Comparison of ENCODE assay signal across 20 mouse cellular contexts in the genomic region with DNA sequence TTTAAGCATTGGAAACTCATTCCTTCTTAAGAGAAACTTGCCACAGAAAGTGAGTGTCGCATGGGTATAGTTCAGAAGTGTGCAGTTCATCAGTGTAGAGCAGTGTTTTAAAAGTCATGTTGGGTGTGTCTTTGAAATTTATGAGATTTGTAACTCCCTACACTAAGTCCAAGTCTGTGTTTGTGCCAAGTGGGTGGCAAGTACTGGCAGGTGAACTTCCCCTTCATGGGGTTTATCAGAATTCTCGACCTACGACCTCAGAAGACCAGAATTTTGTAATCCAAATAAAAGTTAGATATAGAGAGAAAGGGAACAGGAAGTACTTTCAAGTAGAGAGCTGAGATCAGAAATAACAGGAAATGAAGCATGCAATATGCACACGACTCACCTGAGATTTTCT.
A peak's percentile ranks its signal among the peaks of the same experiment; 100 is the strongest.
DNase-seq lines count a peak whose midpoint lies in the region; ATAC-seq and TF ChIP-seq lines count a peak whose summit lies in the region.
"Had no signal": no experiment of that assay in that cellular context is flagged by ENCODE, and none has a peak within 500 bp of the region (broad histone marks: within the 10 kb centered on the region; RNA-seq: fewer than 3 reads in every experiment).

No protein-coding gene starts in this region.

- H3K4me1 ChIP-seq in lung, postnatal 0 days (ENCODE audit: insufficient read depth, low read depth, low read length) = no peaks in the 10 kb centered on the region; the same call in 1 of the 2 replicates
- H3K4me1 ChIP-seq: embryonic facial prominence, embryonic 10.5 days; heart, embryonic 13.5 days had no signal

- H3K36me3 ChIP-seq in lung, postnatal 0 days (ENCODE audit: insufficient read depth, low read length) = no peaks in the 10 kb centered on the region
- H3K36me3 ChIP-seq: embryonic facial prominence, embryonic 10.5 days; G1E; heart, embryonic 13.5 days; hindbrain, embryonic 12.5 days had no signal

- no peak for TF ChIP-seq EP300 in lung, postnatal 0 days (IDR thresholded peaks at IDR 0.05)

- 57% methylated on average over 4 of the region's 4 CpGs for WGBS in lung, postnatal 0 days
- 27% methylated on average over 4 of the region's 4 CpGs for WGBS in large intestine, adult 2 months

- H3K4me2 ChIP-seq in lung, postnatal 0 days (replicated peaks; ENCODE audit: low read depth, low read length) = no peak overlapping the region
- H3K4me2 ChIP-seq: forebrain, embryonic 13.5 days; heart, embryonic 13.5 days; hindbrain, embryonic 12.5 days had no signal

- no peak overlapping the region for H3K9ac ChIP-seq in lung, postnatal 0 days (replicated peaks; ENCODE audit: low read depth)
- H3K9ac ChIP-seq: forebrain, embryonic 13.5 days; forebrain, postnatal 0 days; heart, embryonic 13.5 days; hindbrain, embryonic 12.5 days had no signal

- no peak for ATAC-seq in lung, postnatal 0 days
- ATAC-seq: forebrain, embryonic 13.5 days; forebrain, postnatal 0 days; hindbrain, embryonic 16.5 days had no signal

- DNase-seq in lung, adult 18-20 months = peak; percentile 15 to 34
- no peak for DNase-seq in lung, postnatal 0 days (ENCODE audit: low spot score)
- peak; percentile 48 for DNase-seq in urinary bladder, postnatal 14 days (ENCODE audit: low spot score)
- no peak for DNase-seq in urinary bladder, postnatal 4 days (ENCODE audit: low spot score in 2 of 2)
- peak; percentile 42 for DNase-seq in large intestine, adult 2 months (ENCODE audit: low read depth, low spot score)
- no peak for DNase-seq in spleen, postnatal 4 days (ENCODE audit: low spot score in 2 of 2)
- DNase-seq: adrenal gland, postnatal 25 days; cerebellum, adult 18-20 months; cerebellum, adult 9-11 months; cerebellum, postnatal 36 days; forebrain, postnatal 0 days; gastrocnemius, adult 2 months; gastrocnemius, postnatal 25 days; heart, postnatal 4 days had no signal

- H3K27me3 ChIP-seq in lung, postnatal 0 days (replicated peaks; ENCODE audit: insufficient read depth, low read length) = no peaks in the 10 kb centered on the region
- H3K27me3 ChIP-seq: forebrain, embryonic 13.5 days; heart, embryonic 13.5 days; hindbrain, embryonic 12.5 days had no signal

- no peak overlapping the region for H3K4me3 ChIP-seq in lung, postnatal 0 days (ENCODE audit: low read depth, low read length)
- H3K4me3 ChIP-seq: embryonic facial prominence, embryonic 10.5 days; forebrain, embryonic 13.5 days; gastrocnemius, adult 2 months; heart, embryonic 13.5 days; hindbrain, embryonic 12.5 days had no signal

- H3K27ac ChIP-seq in lung, postnatal 0 days (ENCODE audit: low read length) = no peak overlapping the region
- H3K27ac ChIP-seq: embryonic facial prominence, embryonic 10.5 days; forebrain, embryonic 13.5 days; gastrocnemius, adult 2 months; heart, embryonic 13.5 days; hindbrain, embryonic 12.5 days had no signal

- H3K9me3 ChIP-seq in lung, postnatal 0 days (ENCODE audit: low read length) = no peaks in the 10 kb centered on the region
- H3K9me3 ChIP-seq: embryonic facial prominence, embryonic 10.5 days; forebrain, embryonic 13.5 days; G1E; heart, embryonic 13.5 days; hindbrain, embryonic 12.5 days had no signal

- TF ChIP-seq CTCF in lung, postnatal 0 days (IDR thresholded peaks at IDR 0.05) = no peak

Comparison
In these comparisons a context has a peak if more than half of its experiments do, and no peak if none do; other contexts are left out.
1. DNase-seq: peak in lung, adult 18-20 months (2 of 2), urinary bladder, postnatal 14 days (single experiment) and large intestine, adult 2 months (single experiment); none in lung, postnatal 0 days (single experiment), urinary bladder, postnatal 4 days (0 of 2) and spleen, postnatal 4 days (0 of 2).